Mouse (Mus musculus): ENCODE data around the gene Tssk2. TPM values are rescaled to one million over a fixed set of nuclear protein-coding genes. Genes with fewer than 3 reads are reported as not detected.

Tssk2 gene
- total RNA-seq, 4 experiments from 2014 or later: not detected

DNA sequence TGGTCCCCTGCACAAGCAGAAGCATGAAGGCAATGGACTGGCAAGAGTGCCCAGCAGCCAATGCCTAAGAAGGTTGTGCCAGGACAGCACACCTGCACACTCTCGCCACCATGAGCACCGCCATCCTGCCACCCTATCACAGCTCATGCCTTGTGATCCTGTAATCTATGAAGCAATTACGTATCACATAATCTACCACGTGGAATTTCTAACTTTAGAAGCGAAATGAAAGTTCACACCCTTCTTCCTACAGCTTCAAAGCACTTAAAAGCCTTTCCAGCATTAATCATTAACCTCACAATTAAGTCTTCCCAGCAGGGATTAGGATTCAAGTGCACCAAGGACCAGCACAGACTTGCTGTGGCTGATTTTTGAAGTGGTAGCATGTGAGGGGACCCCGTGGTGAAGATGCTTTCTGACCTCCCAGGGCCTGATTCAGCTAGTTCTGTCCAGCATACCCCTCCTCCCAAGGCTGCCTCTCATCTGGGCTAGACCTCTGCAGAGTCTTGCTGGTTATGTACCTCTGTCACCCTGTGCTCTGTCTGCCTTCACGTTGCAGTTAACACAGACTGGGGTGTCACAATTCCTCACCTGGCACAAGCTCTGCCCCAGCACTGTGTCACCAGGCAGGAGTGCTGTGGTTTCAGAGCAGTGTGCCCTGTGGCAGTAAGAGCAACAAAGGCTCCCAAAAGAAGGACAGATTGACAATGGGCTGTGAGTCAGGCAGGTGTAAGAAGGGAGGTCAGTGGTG lies 46.8 kb downstream of the Tssk2 start:
- DNase-seq (ENCODE audit: low spot score in 2 of 2): no peak

DNA sequence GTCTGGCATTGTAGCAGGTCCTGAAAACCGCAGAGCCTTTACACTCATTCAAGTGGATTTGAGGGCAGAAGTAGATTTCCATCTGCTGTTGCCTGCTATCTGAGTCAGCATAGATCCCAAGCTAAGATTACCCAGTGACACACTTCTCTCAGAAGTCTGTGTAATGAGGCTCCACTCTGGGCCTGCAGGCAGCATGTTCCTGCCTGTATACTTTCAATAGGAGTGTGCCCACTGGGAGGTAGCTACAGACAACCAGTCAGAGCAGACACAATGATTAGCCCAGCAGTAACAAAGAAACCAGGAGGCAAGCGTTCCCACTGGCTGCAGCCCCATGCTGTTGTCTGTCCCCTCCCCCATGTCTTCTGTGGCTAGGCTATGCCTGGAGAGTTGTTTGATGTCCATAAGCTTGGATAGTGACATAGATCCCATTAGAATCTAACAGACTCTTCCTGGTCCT lies 51.0 kb downstream of the Tssk2 start:
- no peak for DNase-seq (ENCODE audit: low spot score in 2 of 2)

Other genes with a start within 250 kb of the Tssk2 start
- gene Med15, start 165.7 kb upstream of the Tssk2 start, total RNA-seq (2022): 10 to 100 TPM; 11.7 to 16.7 (median 14.4) TPM
- 10 to 100 TPM; 20.1 to 30.6 (median 25.4) TPM for gene Klhl22, start 139.0 kb upstream of the Tssk2 start, total RNA-seq (2022)
- 1 to 10 TPM; 1.1 to 3.3 (median 2.4) TPM for gene Scarf2, start 101.4 kb upstream of the Tssk2 start, total RNA-seq (2022)
- gene B830017H08Rik, start 65.5 kb upstream of the Tssk2 start, total RNA-seq (2022): not detected
- gene Car15, start 60.3 kb upstream of the Tssk2 start, total RNA-seq (2022): 1 to 10 TPM in 2 of 4 experiments, under 1 TPM in 2; 0.46 to 1.1 (median 0.81) TPM
- under 1 TPM; 0.10 to 0.13 (median 0.12) TPM for gene Gm20518, start 7.0 kb upstream of the Tssk2 start, total RNA-seq (2022)
- under 1 TPM in 1 of 4 experiments, not detected in 3; 0.07 TPM for gene Tssk1, start 4.4 kb upstream of the Tssk2 start, total RNA-seq (2022)
- gene Dgcr2, start 75 bp upstream of the Tssk2 start, total RNA-seq (2022): 10 to 100 TPM; 19.1 to 22.8 (median 20.5) TPM
- gene Ess2, start 12.7 kb downstream of the Tssk2 start, total RNA-seq (2022): 1 to 10 TPM; 6.0 to 6.6 (median 6.2) TPM
- gene Gsc2, start 16.4 kb downstream of the Tssk2 start, total RNA-seq (2022): not detected
- gene Slc25a1, start 29.6 kb downstream of the Tssk2 start, total RNA-seq (2022): 1 to 10 TPM; 1.1 to 6.7 (median 3.7) TPM
- gene Vpreb2, start 81.8 kb downstream of the Tssk2 start, total RNA-seq (2022): not detected
- gene Dgcr6, start 154.2 kb downstream of the Tssk2 start, total RNA-seq (2022): 10 to 100 TPM; 48.2 to 56.8 (median 51.2) TPM
- gene Prodh, start 191.6 kb downstream of the Tssk2 start, total RNA-seq (2022): 10 to 100 TPM in 2 of 4 experiments, 1 to 10 TPM in 2; 7.8 to 16.8 (median 9.7) TPM
- under 1 TPM in 1 of 4 experiments, not detected in 3; 0.15 TPM for gene Rtn4r, start 229.0 kb downstream of the Tssk2 start, total RNA-seq (2022)

All from gastrocnemius, adult 8-10 months (tissue).